Mouse (Mus musculus) hindbrain, embryonic 16.5 days (tissue): ENCODE data around the gene Sspn. TPM values are rescaled to one million over a fixed set of nuclear protein-coding genes. Genes with fewer than 3 reads are reported as not detected.

Experiments used
- ATAC-seq: fragments of 200-750 bp; cut with Nextera tagmentation; 2 replicates; pipeline ENCODE4 v1.8.0; 2017; ENCODE audit warnings: moderate TSS enrichment, moderate library complexity
- H3K27ac ChIP-seq: fragments of 300-500 bp; sonication (generic); 2 replicates; pipeline ENCODE4 v1.5.1; 2014; ENCODE audit warnings: low read depth, mild to moderate bottlenecking, control low read depth, low read length, moderate library complexity
- H3K27me3 ChIP-seq: fragments of 300-500 bp; sonication (generic); replicated peaks from 2 replicates; pipeline ENCODE4 v1.6.1; 2014; ENCODE audit warnings: low read length; ENCODE audit not compliant: control insufficient read depth, insufficient read depth
- H3K36me3 ChIP-seq: fragments of 300-500 bp; sonication (generic); 2 replicates; pipeline ENCODE4 v1.6.1; 2014; ENCODE audit warnings: mild to moderate bottlenecking, low read length, moderate library complexity, mixed read lengths; ENCODE audit not compliant: control insufficient read depth, insufficient read depth
- H3K4me1 ChIP-seq: fragments of 300-500 bp; sonication (generic); 2 replicates; pipeline ENCODE4 v1.6.1; 2014; ENCODE audit warnings: low read depth, low read length; ENCODE audit not compliant: control insufficient read depth, insufficient read depth
- H3K4me2 ChIP-seq: fragments of 300-500 bp; sonication (generic); 2 replicates; pipeline ENCODE4 v1.6.1; 2014; ENCODE audit warnings: mild to moderate bottlenecking, low read length, control low read depth, moderate library complexity
- H3K4me3 ChIP-seq: fragments of 300-500 bp; sonication (generic); 2 replicates; pipeline ENCODE4 v1.5.1; 2014; ENCODE audit warnings: mild to moderate bottlenecking, low read length, control low read depth, moderate library complexity
- H3K9ac ChIP-seq: fragments of 300-500 bp; sonication (generic); 2 replicates; pipeline ENCODE4 v1.6.1; 2014; ENCODE audit warnings: low read depth, mild to moderate bottlenecking, control low read depth, low read length, moderate library complexity
- H3K9me3 ChIP-seq: fragments of 300-500 bp; sonication (generic); 2 replicates; pipeline ENCODE4 v1.6.1; 2014; ENCODE audit warnings: mild to moderate bottlenecking, low read length, moderate library complexity; ENCODE audit not compliant: control insufficient read depth
- WGBS: fragments of 180-500 bp; shearing (Covaris S2); extraction: QIAGEN DNeasy Blood & Tissue Kit; methylation state at CpG from one replicate; pipeline ENCODE4 v1.1.7; 2014; 5-methylcytosine and 5-hydroxymethylcytosine counted together
- polyA plus RNA-seq: library from polyadenylated mRNA; unstranded; fragments of >200 nt; fragmentation: Nextera tagmentation; extraction: Ambion mirVana; gene quantifications from 2 replicates; pipeline ENCODE4 v1.2.1, GENCODE M21; 2015

Gene Sspn
- polyA plus RNA-seq, 1 experiment from 2014 or later = 6.4 TPM

- no peaks in the 10 kb centered on the region for H3K4me1 ChIP-seq
- no peak overlapping the region for H3K4me2 ChIP-seq
- no peaks in the 10 kb centered on the region for H3K9me3 ChIP-seq
- no peaks in the 10 kb centered on the region for H3K36me3 ChIP-seq
- H3K27me3 ChIP-seq = no peaks in the 10 kb centered on the region
- H3K9ac ChIP-seq = no peak overlapping the region
- no peak overlapping the region for H3K4me3 ChIP-seq
- H3K27ac ChIP-seq = no peak overlapping the region
- ATAC-seq = no peak
- 66% methylated on average over 8 of the region's 8 CpGs for WGBS
These were observed 36.6 kb upstream of the Sspn start for GRCm38 (mm10) chr6:145894669-145895342.

- Histone ChIP-seq H3K9ac (no peak overlapping the region), H3K4me3 (no peak overlapping the region), H3K27ac (no peak overlapping the region), H3K4me1 (no peaks in the 10 kb centered on the region), H3K36me3 (no peaks in the 10 kb centered on the region), H3K9me3 (no peaks in the 10 kb centered on the region), H3K27me3 (no peaks in the 10 kb centered on the region), H3K4me2 (no peak overlapping the region)
- 91% methylated on average over 5 of the region's 5 CpGs for WGBS
- no peak for ATAC-seq
These were observed 27.3 kb upstream of the Sspn start for GRCm38 (mm10) chr6:145904169-145904568.

GRCm38 (mm10) chr6:145904616-145905015 lies 26.8 kb upstream of the Sspn start:
- H3K4me1 ChIP-seq = no peaks in the 10 kb centered on the region
- WGBS = 86% methylated on average over 5 of the region's 5 CpGs
- H3K27me3 ChIP-seq = no peaks in the 10 kb centered on the region
- no peak overlapping the region for H3K4me2 ChIP-seq
- ATAC-seq = no peak
- no peaks in the 10 kb centered on the region for H3K9me3 ChIP-seq
- H3K27ac ChIP-seq = no peak overlapping the region
- no peak overlapping the region for H3K9ac ChIP-seq
- no peaks in the 10 kb centered on the region for H3K36me3 ChIP-seq
- no peak overlapping the region for H3K4me3 ChIP-seq

- no peaks in the 10 kb centered on the region for H3K4me1 ChIP-seq
- no peak for ATAC-seq
- H3K36me3 ChIP-seq = no peaks in the 10 kb centered on the region
- H3K27ac ChIP-seq = no peak overlapping the region
- no peaks in the 10 kb centered on the region for H3K9me3 ChIP-seq
- H3K9ac ChIP-seq = no peak overlapping the region
- no peak overlapping the region for H3K4me3 ChIP-seq
- WGBS = 74% methylated on average over 7 of the region's 7 CpGs
- H3K27me3 ChIP-seq = no peaks in the 10 kb centered on the region
- H3K4me2 ChIP-seq = no peak overlapping the region
These were observed 25.1 kb upstream of the Sspn start for GRCm38 (mm10) chr6:145906096-145906890.

GRCm38 (mm10) chr6:145909943-145910342 lies 21.5 kb upstream of the Sspn start:
- Histone ChIP-seq H3K9ac (no peak overlapping the region), H3K4me3 (no peak overlapping the region), H3K36me3 (no peaks in the 10 kb centered on the region), H3K4me2 (no peak overlapping the region), H3K4me1 (no peaks in the 10 kb centered on the region), H3K27me3 (no peaks in the 10 kb centered on the region), H3K9me3 (no peaks in the 10 kb centered on the region), H3K27ac (no peak overlapping the region)
- WGBS = 79% methylated on average over 4 of the region's 4 CpGs
- no peak for ATAC-seq

GRCm38 (mm10) chr6:145910469-145911426 lies 20.7 kb upstream of the Sspn start:
- Histone ChIP-seq H3K9ac (no peak overlapping the region), H3K36me3 (no peaks in the 10 kb centered on the region), H3K4me1 (no peaks in the 10 kb centered on the region), H3K4me2 (no peak overlapping the region), H3K27me3 (no peaks in the 10 kb centered on the region), H3K9me3 (no peaks in the 10 kb centered on the region), H3K27ac (no peak overlapping the region), H3K4me3 (no peak overlapping the region)
- WGBS = 66% methylated on average over 3 of the region's 3 CpGs
- no peak for ATAC-seq

GRCm38 (mm10) chr6:145912232-145912631 lies 19.2 kb upstream of the Sspn start:
- H3K36me3 ChIP-seq = no peaks in the 10 kb centered on the region
- H3K27ac ChIP-seq = no peak overlapping the region
- no peaks in the 10 kb centered on the region for H3K27me3 ChIP-seq
- no peak overlapping the region for H3K4me2 ChIP-seq
- ATAC-seq = no peak
- no peak overlapping the region for H3K4me3 ChIP-seq
- H3K4me1 ChIP-seq = no peaks in the 10 kb centered on the region
- no peak overlapping the region for H3K9ac ChIP-seq
- no peaks in the 10 kb centered on the region for H3K9me3 ChIP-seq

- no peaks in the 10 kb centered on the region for H3K9me3 ChIP-seq
- no peaks in the 10 kb centered on the region for H3K27me3 ChIP-seq
- 97% methylated on average over 2 of the region's 2 CpGs for WGBS
- H3K4me2 ChIP-seq = no peak overlapping the region
- H3K9ac ChIP-seq = no peak overlapping the region
- no peak overlapping the region for H3K4me3 ChIP-seq
- no peak for ATAC-seq
- H3K27ac ChIP-seq = no peak overlapping the region
- no peaks in the 10 kb centered on the region for H3K36me3 ChIP-seq
- H3K4me1 ChIP-seq = no peaks in the 10 kb centered on the region
These were observed 16.0 kb upstream of the Sspn start for GRCm38 (mm10) chr6:145915435-145915834.

- H3K4me2 ChIP-seq = no peak overlapping the region
- no peak overlapping the region for H3K27ac ChIP-seq
- H3K9me3 ChIP-seq = no peaks in the 10 kb centered on the region
- no peaks in the 10 kb centered on the region for H3K36me3 ChIP-seq
- WGBS = 61% methylated on average over 6 of the region's 6 CpGs
- no peak overlapping the region for H3K9ac ChIP-seq
- no peaks in the 10 kb centered on the region for H3K4me1 ChIP-seq
- ATAC-seq = no peak
- no peak overlapping the region for H3K4me3 ChIP-seq
- H3K27me3 ChIP-seq = no peaks in the 10 kb centered on the region
These were observed 15.0 kb upstream of the Sspn start for GRCm38 (mm10) chr6:145916401-145916800.
